Mouse (Mus musculus) embryonic facial prominence, embryonic 12.5 days (tissue): ENCODE measurements around the gene Etv5. TPM values are rescaled to one million over a fixed set of nuclear protein-coding genes. Genes with fewer than 3 reads are reported as not detected.

Experiments used
- ATAC-seq: fragments of 200-750 bp; cut with Nextera tagmentation; 2 replicates; pipeline ENCODE4 v1.8.0; 2017; ENCODE audit not compliant: insufficient number of reproducible peaks, insufficient read depth, low FRiP score, low TSS enrichment
- H3K27ac ChIP-seq: fragments of 300-500 bp; sonication (generic); 2 replicates; pipeline ENCODE4 v1.5.1; 2016; ENCODE audit warnings: mild to moderate bottlenecking
- H3K27me3 ChIP-seq: fragments of 300-500 bp; sonication (generic); 2 replicates; pipeline ENCODE4 v1.6.1; 2016; ENCODE audit warnings: mild to moderate bottlenecking, moderate library complexity
- H3K36me3 ChIP-seq: fragments of 300-500 bp; sonication (generic); 2 replicates; pipeline ENCODE4 v1.6.1; 2016; ENCODE audit warnings: mild to moderate bottlenecking
- H3K4me1 ChIP-seq: fragments of 300-500 bp; sonication (generic); 2 replicates; pipeline ENCODE4 v1.6.1; 2016
- H3K4me2 ChIP-seq: fragments of 300-500 bp; sonication (generic); replicated peaks from 2 replicates; pipeline ENCODE4 v1.6.1; 2016; ENCODE audit warnings: mild to moderate bottlenecking, moderate library complexity
- H3K4me3 ChIP-seq: fragments of 300-500 bp; sonication (generic); 2 replicates; pipeline ENCODE4 v1.5.1; 2016; ENCODE audit warnings: mild to moderate bottlenecking
- H3K9ac ChIP-seq: fragments of 300-500 bp; sonication (generic); 2 replicates; pipeline ENCODE4 v1.6.1; 2016; ENCODE audit warnings: mild to moderate bottlenecking, moderate library complexity
- H3K9me3 ChIP-seq: fragments of 300-500 bp; sonication (generic); 2 replicates; pipeline ENCODE4 v1.6.1; 2016; ENCODE audit warnings: mild to moderate bottlenecking, moderate library complexity
- WGBS: fragments of 180-500 bp; shearing (Covaris S2); methylation state at CpG from one replicate; pipeline ENCODE4 v1.1.7; 2016; 5-methylcytosine and 5-hydroxymethylcytosine counted together
- polyA plus RNA-seq: library from polyadenylated mRNA; unstranded; fragments of >200 nt; fragmentation: Nextera tagmentation; extraction: Ambion mirVana; gene quantifications from 2 replicates; pipeline ENCODE4 v1.2.1, GENCODE M21; 2016

Gene Etv5
- polyA plus RNA-seq, 1 experiment from 2014 or later = 39.8 TPM

- Histone ChIP-seq H3K36me3 (peaks cover 7% of the 10 kb centered on the region; the same call in 1 of the 2 replicates), H3K9ac (no peak overlapping the region), H3K4me1 (peaks cover 40% of the 10 kb centered on the region), H3K27ac (peak overlapping the region; percentile 80), H3K4me3 (0 out of 2 replicates have a peak overlapping the region, but pooled peaks have one; percentile 3), H3K27me3 (no peaks in the 10 kb centered on the region), H3K4me2 (peak overlapping the region; percentile 43), H3K9me3 (no peaks in the 10 kb centered on the region)
- no peak for ATAC-seq
- 6% methylated on average over 8 of the region's 8 CpGs for WGBS
Observed at GRCm38 (mm10) chr16:22429377-22429776, 10.1 kb downstream of the Etv5 start.

DNA sequence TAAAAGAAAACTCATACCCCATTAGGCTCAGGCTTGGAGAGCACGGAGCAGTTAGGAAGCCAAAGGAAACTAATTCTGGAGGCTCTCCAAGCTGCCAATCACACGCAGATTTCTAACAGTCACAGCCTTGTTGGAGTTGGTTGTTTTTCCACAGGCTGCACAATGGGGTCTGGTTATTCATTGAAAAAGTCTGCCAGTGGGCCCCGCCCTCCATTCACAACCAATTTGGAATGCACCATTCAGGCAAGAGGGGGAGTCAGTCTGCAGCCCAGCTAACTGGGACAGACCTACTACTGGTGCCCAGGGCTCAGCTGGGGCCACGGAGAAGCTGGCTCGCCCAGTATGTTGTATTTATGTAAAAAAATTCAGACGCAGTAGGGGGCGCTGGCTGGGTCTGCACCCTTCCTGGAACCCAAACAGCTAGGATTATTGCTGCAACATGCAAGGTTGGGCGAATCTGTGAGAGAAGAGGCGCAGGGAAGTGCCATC lies 10.6 kb downstream of the Etv5 start:
- Histone ChIP-seq H3K4me1 (peaks cover 36% of the 10 kb centered on the region), H3K9ac (no peak overlapping the region), H3K4me2 (peak overlapping the region; percentile 43), H3K9me3 (no peaks in the 10 kb centered on the region), H3K4me3 (0 out of 2 replicates have a peak overlapping the region, but pooled peaks have one; percentile 6), H3K27me3 (no peaks in the 10 kb centered on the region), H3K27ac (peak overlapping the region; percentile 80), H3K36me3 (peaks cover 7% of the 10 kb centered on the region; the same call in 1 of the 2 replicates)
- ATAC-seq = peak; percentile 84
- WGBS = 4% methylated on average over 9 of the region's 9 CpGs

- Histone ChIP-seq H3K4me1 (peaks cover 32% of the 10 kb centered on the region), H3K36me3 (peaks cover 7% of the 10 kb centered on the region; the same call in 1 of the 2 replicates), H3K27ac (no peak overlapping the region), H3K4me2 (no peak overlapping the region), H3K27me3 (no peaks in the 10 kb centered on the region), H3K9ac (no peak overlapping the region), H3K4me3 (no peak overlapping the region), H3K9me3 (no peaks in the 10 kb centered on the region)
- ATAC-seq = no peak
- WGBS = 60% methylated on average over 7 of the region's 7 CpGs
Observed at GRCm38 (mm10) chr16:22426866-22427265, 12.7 kb downstream of the Etv5 start.

DNA sequence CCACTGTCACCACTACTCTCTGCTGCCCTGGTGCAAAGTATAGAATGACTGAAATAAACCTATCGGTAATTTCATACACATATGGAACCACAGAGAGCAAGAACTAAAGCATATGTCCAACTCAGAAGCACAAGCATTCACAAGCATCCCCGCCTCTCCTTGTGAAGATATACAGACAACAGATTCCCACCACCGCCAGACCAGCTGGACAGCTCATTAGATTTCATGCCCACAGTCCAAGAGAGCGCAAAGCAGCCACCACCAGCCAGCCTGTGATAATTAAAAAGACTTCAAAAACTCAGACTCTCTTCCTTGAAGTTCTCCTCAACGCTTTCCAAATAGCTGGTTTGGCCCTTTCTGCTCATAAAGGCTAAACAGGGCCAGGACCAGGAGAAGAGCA lies 17.3 kb downstream of the Etv5 start:
- Histone ChIP-seq H3K4me3 (no peak overlapping the region), H3K9ac (no peak overlapping the region), H3K27ac (no peak overlapping the region), H3K9me3 (no peaks in the 10 kb centered on the region), H3K36me3 (peaks cover 7% of the 10 kb centered on the region; the same call in 1 of the 2 replicates), H3K4me2 (no peak overlapping the region), H3K4me1 (0 out of 2 replicates have a peak, but pooled peaks cover 4% of the 10 kb centered on the region), H3K27me3 (no peaks in the 10 kb centered on the region)
- ATAC-seq = no peak
- WGBS = 73% methylated on average over 5 of the region's 5 CpGs

DNA sequence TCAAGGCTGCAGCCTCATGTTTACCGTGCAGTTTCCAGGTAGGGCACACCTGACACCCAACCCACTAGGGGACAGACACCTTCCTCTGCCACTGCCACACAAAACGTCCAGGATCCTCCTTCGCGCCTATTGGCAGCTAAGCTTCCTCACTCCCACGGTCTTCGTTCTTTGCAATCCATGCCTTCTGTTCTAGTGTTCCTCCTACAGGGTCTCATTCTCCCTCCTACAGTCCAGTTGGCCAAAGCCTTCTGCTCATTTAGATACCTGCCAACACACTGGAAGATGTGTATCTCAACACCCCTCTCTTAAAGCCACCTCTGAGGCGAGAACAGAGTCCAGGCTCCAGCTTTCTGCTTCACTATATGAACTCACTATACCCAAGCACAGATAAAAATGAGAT lies 21.6 kb downstream of the Etv5 start:
- 0 out of 2 replicates have a peak, but pooled peaks cover 5% of the 10 kb centered on the region for H3K36me3 ChIP-seq

GRCm38 (mm10) chr16:22417044-22417443 lies 22.5 kb downstream of the Etv5 start:
- Histone ChIP-seq H3K4me1 (0 out of 2 replicates have a peak, but pooled peaks cover 4% of the 10 kb centered on the region), H3K36me3 (0 out of 2 replicates have a peak, but pooled peaks cover 5% of the 10 kb centered on the region), H3K27ac (no peak overlapping the region), H3K27me3 (no peaks in the 10 kb centered on the region), H3K9me3 (no peaks in the 10 kb centered on the region), H3K4me2 (no peak overlapping the region), H3K4me3 (no peak overlapping the region), H3K9ac (no peak overlapping the region)
- no peak for ATAC-seq
- WGBS = 84% methylated on average over 8 of the region's 8 CpGs

More for the DNA sequence above, 21.6 kb downstream of the Etv5 start:
- Histone ChIP-seq H3K4me3 (no peak overlapping the region), H3K4me1 (0 out of 2 replicates have a peak, but pooled peaks cover 4% of the 10 kb centered on the region), H3K9ac (no peak overlapping the region), H3K4me2 (no peak overlapping the region), H3K9me3 (no peaks in the 10 kb centered on the region), H3K27me3 (no peaks in the 10 kb centered on the region), H3K27ac (no peak overlapping the region)
- WGBS = 94% methylated on average over 7 of the region's 7 CpGs
- ATAC-seq = no peak

DNA sequence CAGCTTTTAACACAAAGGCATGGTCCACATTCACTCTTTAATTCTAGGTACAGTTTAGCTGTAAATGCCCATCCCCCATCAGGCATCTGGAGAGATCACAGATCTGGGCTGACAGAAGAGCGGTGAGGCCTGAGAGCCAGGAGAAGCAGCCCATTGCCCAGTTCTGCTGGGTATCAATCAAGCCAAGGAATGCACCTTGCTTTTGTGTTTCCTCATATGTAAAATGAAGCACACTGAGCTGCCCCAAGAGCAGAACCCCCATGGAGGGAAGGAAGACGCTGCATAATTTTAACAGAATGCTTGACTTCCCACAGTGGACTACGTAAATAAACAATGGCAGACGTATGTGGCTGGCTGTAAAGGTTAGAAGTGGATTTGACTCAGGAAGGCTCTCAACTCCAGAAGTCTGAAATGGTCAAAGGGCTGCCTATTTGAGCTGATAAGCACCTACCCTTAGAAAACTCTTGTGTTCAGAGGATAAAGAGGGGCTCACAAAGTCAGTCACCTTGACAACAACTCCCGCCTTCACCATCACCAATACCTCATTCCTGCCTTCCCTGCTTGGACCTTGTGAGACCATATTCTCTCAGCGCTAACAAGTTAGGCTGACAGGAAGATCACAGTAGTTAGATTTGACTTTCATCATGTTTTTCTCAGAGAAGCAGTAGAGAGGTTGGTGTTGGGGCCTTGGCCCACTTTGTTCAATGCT lies 23.2 kb downstream of the Etv5 start:
- Histone ChIP-seq H3K36me3 (peaks cover 9% of the 10 kb centered on the region; the same call in 1 of the 2 replicates), H3K4me1 (0 out of 2 replicates have a peak, but pooled peaks cover 7% of the 10 kb centered on the region), H3K27me3 (no peaks in the 10 kb centered on the region), H3K4me2 (no peak overlapping the region), H3K9me3 (no peaks in the 10 kb centered on the region), H3K27ac (no peak overlapping the region), H3K9ac (no peak overlapping the region), H3K4me3 (no peak overlapping the region)
- no peak for ATAC-seq
- WGBS = 63% methylated on average over 6 of the region's 6 CpGs

GRCm38 (mm10) chr16:22414205-22414754 lies 25.2 kb downstream of the Etv5 start:
- peaks cover 9% of the 10 kb centered on the region; the same call in 1 of the 2 replicates for H3K36me3 ChIP-seq
- H3K4me3 ChIP-seq = no peak overlapping the region
- 91% methylated on average over 9 of the region's 9 CpGs for WGBS
- no peak for ATAC-seq
- H3K27ac ChIP-seq = no peak overlapping the region
- no peaks in the 10 kb centered on the region for H3K27me3 ChIP-seq
- 0 out of 2 replicates have a peak, but pooled peaks cover 3% of the 10 kb centered on the region for H3K4me1 ChIP-seq
- H3K9ac ChIP-seq = no peak overlapping the region
- no peaks in the 10 kb centered on the region for H3K9me3 ChIP-seq
- no peak overlapping the region for H3K4me2 ChIP-seq

DNA sequence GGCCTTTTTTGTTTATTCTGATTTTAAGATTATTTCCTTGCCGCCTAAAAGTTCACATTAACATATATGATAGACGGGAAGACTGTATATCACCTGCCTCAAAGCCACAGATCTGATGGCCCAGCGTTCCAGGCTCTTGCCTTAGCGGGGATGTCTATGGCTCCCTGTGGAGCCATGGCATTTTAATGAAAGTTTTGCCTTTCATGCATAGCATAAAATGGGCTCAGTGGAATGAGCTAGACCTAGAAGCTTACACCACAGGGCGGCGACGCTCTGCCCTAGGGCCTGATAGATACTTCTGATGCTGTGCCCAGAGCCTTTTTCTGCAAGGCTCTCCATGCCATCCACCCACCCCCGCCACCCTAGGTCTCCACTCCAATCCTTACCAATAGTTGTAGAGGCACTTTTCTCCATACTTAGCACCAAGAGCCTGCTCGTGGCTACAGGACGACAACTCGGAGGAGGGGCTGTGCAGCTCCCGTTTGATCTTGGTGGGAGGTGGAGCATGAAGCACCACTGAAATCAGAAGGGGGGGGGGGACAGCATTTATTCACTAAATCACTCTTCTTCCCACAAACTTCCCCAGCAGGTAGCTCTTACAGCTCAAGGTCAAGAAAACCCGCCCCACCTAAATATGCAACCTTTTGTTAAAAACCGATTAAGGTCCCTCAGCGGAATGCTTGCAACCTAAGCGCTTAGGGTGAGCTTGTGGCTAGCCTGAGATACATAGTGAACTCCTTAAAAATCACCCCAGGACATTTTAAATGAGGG lies 26.9 kb downstream of the Etv5 start:
- no peak for ATAC-seq

DNA sequence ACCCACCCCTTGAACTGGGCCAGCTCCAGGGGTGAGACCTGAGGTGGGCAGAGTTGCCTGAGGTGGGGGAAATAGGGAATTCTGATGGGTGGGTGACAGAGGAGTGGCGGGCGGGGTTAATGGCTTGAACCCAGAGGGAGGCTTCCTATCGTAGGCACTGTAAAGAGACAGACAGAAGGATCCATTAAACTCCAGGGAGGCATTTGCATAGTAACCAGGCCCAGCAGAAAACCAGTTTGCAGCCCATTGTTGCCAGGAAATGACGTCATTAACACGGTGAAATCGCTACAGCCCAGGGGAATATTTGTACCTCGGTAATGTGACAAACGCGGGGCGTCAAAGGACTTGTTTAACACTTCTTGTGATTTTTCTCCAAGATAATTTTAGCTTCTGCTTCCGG lies 27.8 kb downstream of the Etv5 start:
- Histone ChIP-seq H3K4me3 (no peak overlapping the region), H3K4me2 (no peak overlapping the region), H3K36me3 (peaks cover 9% of the 10 kb centered on the region), H3K27ac (no peak overlapping the region), H3K9ac (no peak overlapping the region), H3K9me3 (no peaks in the 10 kb centered on the region), H3K27me3 (no peaks in the 10 kb centered on the region), H3K4me1 (0 out of 2 replicates have a peak, but pooled peaks cover 3% of the 10 kb centered on the region)
- WGBS = 56% methylated on average over 11 of the region's 11 CpGs
- ATAC-seq = no peak

More for the DNA sequence above, 26.9 kb downstream of the Etv5 start:
- Histone ChIP-seq H3K4me2 (no peak overlapping the region), H3K4me1 (0 out of 2 replicates have a peak, but pooled peaks cover 3% of the 10 kb centered on the region), H3K9me3 (no peaks in the 10 kb centered on the region), H3K9ac (no peak overlapping the region), H3K27me3 (no peaks in the 10 kb centered on the region), H3K27ac (no peak overlapping the region), H3K36me3 (peaks cover 9% of the 10 kb centered on the region), H3K4me3 (no peak overlapping the region)
- WGBS = 66% methylated on average over 16 of the region's 16 CpGs

GRCm38 (mm10) chr16:22410000-22410399 lies 29.5 kb downstream of the Etv5 start:
- 79% methylated on average over 5 of the region's 5 CpGs for WGBS
- H3K27me3 ChIP-seq = no peaks in the 10 kb centered on the region
- H3K4me3 ChIP-seq = no peak overlapping the region
- no peak overlapping the region for H3K9ac ChIP-seq
- H3K27ac ChIP-seq = no peak overlapping the region
- peaks cover 9% of the 10 kb centered on the region for H3K36me3 ChIP-seq
- no peaks in the 10 kb centered on the region for H3K9me3 ChIP-seq
- no peak for ATAC-seq
- no peak overlapping the region for H3K4me2 ChIP-seq
- 0 out of 2 replicates have a peak, but pooled peaks cover 3% of the 10 kb centered on the region for H3K4me1 ChIP-seq
